Mouse (Mus musculus): ENCODE data around the gene Ripor2. TPM values are rescaled to one million over a fixed set of nuclear protein-coding genes. Genes with fewer than 3 reads are reported as not detected.

Ripor2 gene
- total and polyA plus RNA-seq, 3 experiments, result 8.6 to 10.9 (median 9.3) TPM

GRCm38 (mm10) chr13:24647444-24647843, 65.5 kb downstream of the Ripor2 start:
- in situ Hi-C loops (cut with MboI; ENCODE audit: low pct_ligation_motif_present, low pct_unique_long_range_greater_than_20kb, low sequenced_read_pairs) (no loop called here), dilution Hi-C loops (cut with MboI; ENCODE audit: extremely low pct_ligation_motif_present, extremely low pct_unique_long_range_greater_than_20kb, low sequenced_read_pairs) (no loop called here)
- no peaks in the 10 kb centered on the region for H3K27me3 ChIP-seq (replicated peaks)
- DNase-seq (ENCODE audit: extremely low read depth), result no peak
- no peak overlapping the region for H3K9ac ChIP-seq (ENCODE audit: insufficient read depth, low read depth)
- H3K36me3 ChIP-seq (replicated peaks in 1 of 2; ENCODE audit: control insufficient read depth in 1 of 2, insufficient read depth in 1 of 2, low read length in 1 of 2), result peaks cover 0 to 15% of the 10 kb centered on the region in 2 experiments
- H3K4me3 ChIP-seq (replicated peaks in 1 of 3; ENCODE audit: low read depth in 2 of 3, low read length in 2 of 3, poor library complexity in 1 of 3), result no peak overlapping the region
- H3K79me2 ChIP-seq (replicated peaks; ENCODE audit: control insufficient read depth, extremely low read depth, insufficient read depth, poor library complexity, severe bottlenecking), result no peaks in the 10 kb centered on the region
- H3K9me3 ChIP-seq (replicated peaks; ENCODE audit: low read length), result no peaks in the 10 kb centered on the region
- no peak overlapping the region for H3K27ac ChIP-seq (ENCODE audit: insufficient read depth, low read depth)
- H3K4me2 ChIP-seq (ENCODE audit: insufficient read depth, low read depth, poor library complexity, severe bottlenecking), result no peak overlapping the region
- TF ChIP-seq RAD21 (IDR thresholded peaks at IDR 0.05; ENCODE audit: low read depth, low read length), result no peak
- TF ChIP-seq BHLHE40 (IDR thresholded peaks at IDR 0.05; ENCODE audit: low read depth, low read length), result no peak
- TF ChIP-seq ZC3H11A (IDR thresholded peaks at IDR 0.05; ENCODE audit: low read depth, low read length), result no peak
- TF ChIP-seq SMC3 (IDR thresholded peaks at IDR 0.05; ENCODE audit: low read depth, low read length), result no peak
- no peak for TF ChIP-seq ZMIZ1 (IDR thresholded peaks at IDR 0.05; ENCODE audit: low read depth, low read length)
- TF ChIP-seq RCOR1 (conservative IDR thresholded peaks at IDR 0.05; ENCODE audit: low read depth, low read length), result no peak
- TF ChIP-seq TCF12 (IDR thresholded peaks at IDR 0.05; ENCODE audit: low read depth, low read length), result no peak
- TF ChIP-seq MAX (IDR thresholded peaks at IDR 0.05; ENCODE audit: low read length), result no peak
- no peak for TF ChIP-seq JUN (IDR thresholded peaks at IDR 0.05; ENCODE audit: insufficient read depth, low read depth, low read length)
- no peak for TF ChIP-seq CTCF (conservative IDR thresholded peaks at IDR 0.05 in 1 of 2, IDR thresholded peaks at IDR 0.05 in 1 of 2; ENCODE audit: low read depth in 2 of 2, low read length in 2 of 2)
- no peak for TF ChIP-seq ELF1 (IDR thresholded peaks at IDR 0.05; ENCODE audit: low read depth, low read length)
- no peak for TF ChIP-seq HCFC1 (IDR thresholded peaks at IDR 0.05; ENCODE audit: low read depth, low read length)
- TF ChIP-seq EP300 (IDR thresholded peaks at IDR 0.05; ENCODE audit: low read length), result no peak
- peaks cover 4 to 67% of the 10 kb centered on the region in 2 experiments; a peak in 3 of 4 replicates for H3K4me1 ChIP-seq (ENCODE audit: control insufficient read depth in 1 of 2, insufficient read depth in 2 of 2)

DNA sequence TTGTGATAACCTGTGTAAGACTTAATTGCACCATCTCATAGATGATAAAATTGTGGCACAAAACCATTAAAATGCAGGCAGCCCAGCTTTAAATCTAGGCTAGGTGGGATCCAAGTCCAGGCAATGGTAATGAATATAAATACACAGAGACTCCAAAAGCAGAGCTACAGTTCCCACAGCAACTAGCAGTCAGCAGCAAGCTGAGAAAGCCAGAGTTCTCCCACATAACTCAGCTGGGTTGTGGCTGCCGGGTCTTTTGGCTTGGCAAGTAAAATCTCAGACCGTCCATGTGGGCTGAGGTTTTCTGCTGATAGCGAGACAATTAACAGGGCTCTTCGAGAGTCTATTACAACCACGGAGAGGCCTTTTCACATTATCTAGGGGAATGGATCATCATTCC, 66.0 kb downstream of the Ripor2 start:
- H3K9me3 ChIP-seq (replicated peaks; ENCODE audit: low read length), result no peaks in the 10 kb centered on the region
- H3K36me3 ChIP-seq (replicated peaks in 1 of 2; ENCODE audit: control insufficient read depth in 1 of 2, insufficient read depth in 1 of 2, low read length in 1 of 2), result peaks cover 0 to 12% of the 10 kb centered on the region in 2 experiments
- DNase-seq (ENCODE audit: extremely low read depth), result no peak
- TF ChIP-seq USF1 (IDR thresholded peaks at IDR 0.05; ENCODE audit: low read depth, low read length), result no peak
- no peak for TF ChIP-seq GABPA (IDR thresholded peaks at IDR 0.05; ENCODE audit: insufficient replicate concordance, low read depth, low read length)
- TF ChIP-seq CHD2 (IDR thresholded peaks at IDR 0.05; ENCODE audit: low read length), result no peak
- TF ChIP-seq JUN (IDR thresholded peaks at IDR 0.05; ENCODE audit: insufficient read depth, low read depth, low read length), result no peak
- no peak for TF ChIP-seq RAD21 (IDR thresholded peaks at IDR 0.05; ENCODE audit: low read depth, low read length)
- no peak for TF ChIP-seq BHLHE40 (IDR thresholded peaks at IDR 0.05; ENCODE audit: low read depth, low read length)
- TF ChIP-seq ZC3H11A (IDR thresholded peaks at IDR 0.05; ENCODE audit: low read depth, low read length), result no peak
- no peak for TF ChIP-seq ZMIZ1 (IDR thresholded peaks at IDR 0.05; ENCODE audit: low read depth, low read length)
- no peak for TF ChIP-seq CTCF (conservative IDR thresholded peaks at IDR 0.05 in 1 of 2, IDR thresholded peaks at IDR 0.05 in 1 of 2; ENCODE audit: low read depth in 2 of 2, low read length in 2 of 2)
- no peak for TF ChIP-seq EP300 (IDR thresholded peaks at IDR 0.05; ENCODE audit: low read length)
- TF ChIP-seq MAX (IDR thresholded peaks at IDR 0.05; ENCODE audit: low read length), result no peak
- no peak for TF ChIP-seq MXI1 (IDR thresholded peaks at IDR 0.05; ENCODE audit: low read depth, low read length)
- no peak for TF ChIP-seq RCOR1 (conservative IDR thresholded peaks at IDR 0.05; ENCODE audit: low read depth, low read length)
- H3K27ac ChIP-seq (ENCODE audit: insufficient read depth, low read depth), result no peak overlapping the region
- H3K4me3 ChIP-seq (replicated peaks in 1 of 3; ENCODE audit: low read depth in 2 of 3, low read length in 2 of 3, poor library complexity in 1 of 3), result no peak overlapping the region
- no peaks in the 10 kb centered on the region for H3K27me3 ChIP-seq (replicated peaks)
- dilution Hi-C loops (cut with MboI; ENCODE audit: extremely low pct_ligation_motif_present, extremely low pct_unique_long_range_greater_than_20kb, low sequenced_read_pairs), result no loop called here
- H3K9ac ChIP-seq (ENCODE audit: insufficient read depth, low read depth), result no peak overlapping the region
- peaks cover 4 to 61% of the 10 kb centered on the region in 2 experiments; a peak in 3 of 4 replicates for H3K4me1 ChIP-seq (ENCODE audit: control insufficient read depth in 1 of 2, insufficient read depth in 2 of 2)
- H3K4me2 ChIP-seq (ENCODE audit: insufficient read depth, low read depth, poor library complexity, severe bottlenecking), result no peak overlapping the region
- in situ Hi-C loops (cut with MboI; ENCODE audit: low pct_ligation_motif_present, low pct_unique_long_range_greater_than_20kb, low sequenced_read_pairs), result no loop called here
- H3K79me2 ChIP-seq (replicated peaks; ENCODE audit: control insufficient read depth, extremely low read depth, insufficient read depth, poor library complexity, severe bottlenecking), result no peaks in the 10 kb centered on the region
